Mouse (Mus musculus) megakaryocyte, embryonic 14.5 days (primary cell): ENCODE measurements around the gene Sarnp. TPM values are rescaled to one million over a fixed set of nuclear protein-coding genes. Genes with fewer than 3 reads are reported as not detected.

Source experiments
- H3K27me3 ChIP-seq: replicated peaks from 2 replicates; pipeline ENCODE3; 2012; ENCODE audit warnings: inconsistent platforms
- H3K36me3 ChIP-seq: replicated peaks from 2 replicates; pipeline ENCODE3; 2012; ENCODE audit warnings: low read length, inconsistent platforms, mixed read lengths
- H3K4me1 ChIP-seq: 2 replicates; pipeline ENCODE4 v1.6.1; 2012; ENCODE audit warnings: inconsistent platforms
- H3K4me3 ChIP-seq: replicated peaks from 2 replicates; pipeline ENCODE3; 2012; ENCODE audit warnings: moderate library complexity, mild to moderate bottlenecking, inconsistent platforms
- H3K9me3 ChIP-seq: 2 replicates; pipeline ENCODE4 v1.6.1; 2012; ENCODE audit warnings: inconsistent platforms
- FLI1 ChIP-seq: IDR thresholded peaks from 2 replicates; pipeline ENCODE4 v1.6.1; 2012; ENCODE audit warnings: low read length, inconsistent platforms, mixed read lengths
- GATA1 ChIP-seq: IDR thresholded peaks from 3 replicates; pipeline ENCODE4 v1.6.1; 2012; ENCODE audit warnings: mixed read lengths, low read length, inconsistent platforms, borderline replicate concordance
- polyA plus RNA-seq: library from polyadenylated mRNA; stranded (reverse); fragments of >175 nt; gene quantifications from 2 replicates; pipeline ENCODE4 v1.2.3, GENCODE M21; 2012; ENCODE audit warnings: low replicate concordance; ENCODE audit not compliant: insufficient read depth

Gene Sarnp
- polyA plus RNA-seq, 1 experiment = 13.5 TPM

- Histone ChIP-seq H3K27me3 (peaks cover 2% of the 10 kb centered on the region), H3K36me3 (peaks cover 41% of the 10 kb centered on the region), H3K4me1 (peaks cover 65% of the 10 kb centered on the region), H3K9me3 (no peaks in the 10 kb centered on the region), H3K4me3 (peak within 1 kb of the TSS; percentile 93)
- TF ChIP-seq GATA1 = no peak
- TF ChIP-seq FLI1 = no peak
Observed at GRCm38 (mm10) chr10:128922822-128923012, 105.6 kb downstream of the Sarnp start, which contains the start of gene Rdh5. Gene Rdh5 (minus strand): TSS chr10:128922888.

DNA sequence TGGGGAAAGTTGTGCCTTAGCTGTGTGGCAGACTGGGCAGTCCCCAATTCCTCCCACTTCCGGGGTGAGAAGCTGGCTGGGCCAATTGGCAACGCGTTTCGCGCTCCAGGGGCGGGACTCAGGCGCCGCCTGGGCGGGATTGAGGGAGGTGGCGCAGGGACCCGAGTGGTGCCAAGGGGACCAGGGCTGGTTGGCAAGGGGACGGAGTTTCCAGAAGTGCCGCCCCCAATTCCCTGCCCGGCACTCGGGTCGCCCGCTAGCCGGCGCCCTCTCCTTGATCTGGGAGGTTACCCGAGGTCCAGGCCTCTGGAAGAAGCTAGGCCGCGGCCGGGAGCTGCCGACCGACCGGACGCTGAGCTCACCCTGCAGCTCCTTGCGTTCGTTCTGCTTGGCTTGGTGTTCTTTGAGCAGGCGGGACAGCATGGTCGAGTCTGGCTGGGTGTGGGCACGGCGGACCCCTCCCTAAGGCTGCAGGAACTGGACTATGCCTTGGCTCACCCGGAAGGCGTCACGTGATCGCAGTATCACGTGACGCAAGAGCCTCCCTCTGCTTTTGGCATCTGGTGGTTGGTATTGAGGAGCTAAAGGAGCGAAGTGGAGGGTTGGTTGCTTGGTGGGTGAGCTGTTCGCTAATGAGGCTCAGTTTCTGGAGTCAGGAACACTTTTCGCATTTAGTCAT is 106.0 kb downstream of the Sarnp start:
- Histone ChIP-seq H3K9me3 (no peaks in the 10 kb centered on the region), H3K36me3 (peaks cover 37% of the 10 kb centered on the region), H3K4me3 (peak overlapping the region; percentile 93), H3K27me3 (peaks cover 7% of the 10 kb centered on the region), H3K4me1 (peaks cover 65% of the 10 kb centered on the region)
- TF ChIP-seq GATA1 (no peak), FLI1 (no peak)

GRCm38 (mm10) chr10:128923935-128924334 is 106.8 kb downstream of the Sarnp start, which contains the start of gene Bloc1s1:
Gene Bloc1s1 (minus strand): TSS chr10:128924035.
- Histone ChIP-seq H3K4me1 (peaks cover 64% of the 10 kb centered on the region), H3K4me3 (peak within 1 kb of the TSS; percentile 93), H3K36me3 (peaks cover 30% of the 10 kb centered on the region), H3K9me3 (no peaks in the 10 kb centered on the region), H3K27me3 (peaks cover 13% of the 10 kb centered on the region)
- TF ChIP-seq GATA1 (no peak), FLI1 (no peak)

Other genes with a start within 250 kb of the Sarnp start
- gene Erbb3, start 227.7 kb upstream of the Sarnp start, polyA plus RNA-seq = 0.08 TPM in 1 of 2 replicates, not detected in the other
- gene Rps26, start 190.6 kb upstream of the Sarnp start, polyA plus RNA-seq = 3,363 and 5,964 TPM in 2 replicates
- gene Ikzf4, start 171.3 kb upstream of the Sarnp start, polyA plus RNA-seq = 0.37 TPM in 1 of 2 replicates, not detected in the other
- gene Suox, start 143.3 kb upstream of the Sarnp start, polyA plus RNA-seq = 0.36 TPM in 1 of 2 replicates, not detected in the other
- gene Rab5b, start 121.1 kb upstream of the Sarnp start, polyA plus RNA-seq = 3.1 and 11.0 TPM in 2 replicates
- 0.20 TPM in 1 of 2 replicates, not detected in the other for gene Pmel, start 113.1 kb upstream of the Sarnp start, polyA plus RNA-seq
- gene Cdk2, start 112.3 kb upstream of the Sarnp start, polyA plus RNA-seq = 3.6 and 5.7 TPM in 2 replicates
- gene Dgka, start 72.5 kb upstream of the Sarnp start, polyA plus RNA-seq = 2.8 and 4.7 TPM in 2 replicates
- 123 and 134 TPM in 2 replicates for gene Pym1, start 69.4 kb upstream of the Sarnp start, polyA plus RNA-seq
- 3.4 TPM in 1 of 2 replicates, not detected in the other for gene Mmp19, start 26.4 kb upstream of the Sarnp start, polyA plus RNA-seq
- 13.4 and 18.2 TPM in 2 replicates for gene Dnajc14, start 13.3 kb upstream of the Sarnp start, polyA plus RNA-seq
- 0.95 and 2.0 TPM in 2 replicates for gene Tmem198b, start 13.0 kb upstream of the Sarnp start, polyA plus RNA-seq
- 13.9 TPM in 1 of 2 replicates, not detected in the other for gene Ormdl2, start 4.3 kb downstream of the Sarnp start, polyA plus RNA-seq
- gene Gdf11, start 74.4 kb downstream of the Sarnp start, polyA plus RNA-seq = 0.18 TPM in 1 of 2 replicates, not detected in the other
- 17.7 and 57.2 TPM in 2 replicates for gene Cd63, start 83.7 kb downstream of the Sarnp start, polyA plus RNA-seq
- 15.8 and 37.7 TPM in 2 replicates for gene Rdh5, start 105.6 kb downstream of the Sarnp start, polyA plus RNA-seq
- 56.5 and 587 TPM in 2 replicates for gene Bloc1s1, start 106.7 kb downstream of the Sarnp start, polyA plus RNA-seq
- 1.1 and 1.9 TPM in 2 replicates for gene Itga7, start 116.5 kb downstream of the Sarnp start, polyA plus RNA-seq
- gene Mettl7b, start 143.7 kb downstream of the Sarnp start, polyA plus RNA-seq = not detected in 2 replicates
- not detected in 2 replicates for gene Olfr9, start 172.1 kb downstream of the Sarnp start, polyA plus RNA-seq
- not detected in 2 replicates for gene Olfr763, start 193.5 kb downstream of the Sarnp start, polyA plus RNA-seq
- gene Olfr764-ps1, start 222.6 kb downstream of the Sarnp start, polyA plus RNA-seq = not detected in 2 replicates
- not detected in 2 replicates for gene Olfr765, start 232.7 kb downstream of the Sarnp start, polyA plus RNA-seq